Mouse (Mus musculus): ENCODE measurements around the gene RPS10-NUDT3.

- no peak for TF ChIP-seq GATA1 (IDR thresholded peaks at IDR 0.05; ENCODE audit: low read length)
- no peak for TF ChIP-seq TAL1 (IDR thresholded peaks at IDR 0.05; ENCODE audit: low read length)
Measured at GRCm38 (mm10) chr17:27564391-27565162, 70.4 kb downstream of the RPS10-NUDT3 start.

All from erythroblast, embryonic 14.5 days (primary cell).